Mouse (Mus musculus) frontal cortex, postnatal 10 days (tissue): ENCODE data around the gene Icam5.

Experiments
- DNase-seq, 2 experiments: peaks; one replicate each; pipeline ENCODE4 v3.0.0; 2022; ENCODE audit warnings: low spot score in 2 of 2, mixed read lengths in 1 of 2

Gene Icam5

GRCm38 (mm10) chr9:21014691-21015570 is 16.9 kb upstream of the Icam5 start:
- peak; percentile 43 to 58 for DNase-seq

- DNase-seq = peak in 1 of 2 experiments; percentile 47
These were observed 16.2 kb upstream of the Icam5 start, which contains the start of gene Icam1 for GRCm38 (mm10) chr9:21015571-21016130. TSS of gene Icam1 (plus strand) at chr9:21015985.

- no peak for DNase-seq
These were observed 15.3 kb upstream of the Icam5 start for GRCm38 (mm10) chr9:21016331-21017176.

GRCm38 (mm10) chr9:21017177-21017575 is 14.7 kb upstream of the Icam5 start:
- DNase-seq = no peak

GRCm38 (mm10) chr9:21018600-21018999 is 13.3 kb upstream of the Icam5 start:
- no peak for DNase-seq

- DNase-seq = no peak
These were observed 10.5 kb upstream of the Icam5 start for GRCm38 (mm10) chr9:21021363-21021762.

GRCm38 (mm10) chr9:21022288-21022687 is 9.6 kb upstream of the Icam5 start:
- no peak for DNase-seq

GRCm38 (mm10) chr9:21022726-21023125 is 9.1 kb upstream of the Icam5 start:
- no peak for DNase-seq

- no peak for DNase-seq
These were observed 6.5 kb upstream of the Icam5 start for GRCm38 (mm10) chr9:21025258-21025810.

- no peak for DNase-seq
These were observed 5.0 kb upstream of the Icam5 start for GRCm38 (mm10) chr9:21026849-21027248.

GRCm38 (mm10) chr9:21027774-21028290 is 4.0 kb upstream of the Icam5 start:
- DNase-seq = no peak

GRCm38 (mm10) chr9:21028560-21029110 is 3.2 kb upstream of the Icam5 start:
- DNase-seq = no peak

GRCm38 (mm10) chr9:21029291-21030054 is 2.4 kb upstream of the Icam5 start, which contains the start of gene Icam4:
TSS of gene Icam4 (plus strand) at chr9:21029373.
- DNase-seq = peak in 1 of 2 experiments; percentile 77

GRCm38 (mm10) chr9:21030055-21030600 is 1.7 kb upstream of the Icam5 start:
- DNase-seq = no peak

GRCm38 (mm10) chr9:21030781-21031250 is 1.1 kb upstream of the Icam5 start:
- peak in 1 of 2 experiments; percentile 83 for DNase-seq

GRCm38 (mm10) chr9:21031251-21031895 is 500 bp upstream of the Icam5 start:
- peak; percentile 78 to 81 for DNase-seq

GRCm38 (mm10) chr9:21032491-21032890 is 618 bp downstream of the Icam5 start:
- no peak for DNase-seq

GRCm38 (mm10) chr9:21033136-21033535 is 1.3 kb downstream of the Icam5 start:
- peak in 1 of 2 experiments; percentile 56 for DNase-seq

- DNase-seq = no peak
These were observed 2.7 kb downstream of the Icam5 start for GRCm38 (mm10) chr9:21034481-21035085.
